Mouse (Mus musculus) yolk sac, embryonic 10.5 days (tissue): Measurements from ENCODE around the gene Calhm1.
"Not testable (repeated sequence)": the region's sequence is repeated elsewhere in the genome, so short reads cannot be mapped to it uniquely, and the experiment has no call there.

Experiments
- DNase-seq: peaks from one replicate; pipeline ENCODE4 v3.0.0-alpha.2; 2017; ENCODE audit warnings: low spot score

Calhm1 gene

GRCm38 (mm10) chr19:47152062-47152369 is 8.0 kb upstream of the Calhm1 start:
- no peak for DNase-seq

DNA sequence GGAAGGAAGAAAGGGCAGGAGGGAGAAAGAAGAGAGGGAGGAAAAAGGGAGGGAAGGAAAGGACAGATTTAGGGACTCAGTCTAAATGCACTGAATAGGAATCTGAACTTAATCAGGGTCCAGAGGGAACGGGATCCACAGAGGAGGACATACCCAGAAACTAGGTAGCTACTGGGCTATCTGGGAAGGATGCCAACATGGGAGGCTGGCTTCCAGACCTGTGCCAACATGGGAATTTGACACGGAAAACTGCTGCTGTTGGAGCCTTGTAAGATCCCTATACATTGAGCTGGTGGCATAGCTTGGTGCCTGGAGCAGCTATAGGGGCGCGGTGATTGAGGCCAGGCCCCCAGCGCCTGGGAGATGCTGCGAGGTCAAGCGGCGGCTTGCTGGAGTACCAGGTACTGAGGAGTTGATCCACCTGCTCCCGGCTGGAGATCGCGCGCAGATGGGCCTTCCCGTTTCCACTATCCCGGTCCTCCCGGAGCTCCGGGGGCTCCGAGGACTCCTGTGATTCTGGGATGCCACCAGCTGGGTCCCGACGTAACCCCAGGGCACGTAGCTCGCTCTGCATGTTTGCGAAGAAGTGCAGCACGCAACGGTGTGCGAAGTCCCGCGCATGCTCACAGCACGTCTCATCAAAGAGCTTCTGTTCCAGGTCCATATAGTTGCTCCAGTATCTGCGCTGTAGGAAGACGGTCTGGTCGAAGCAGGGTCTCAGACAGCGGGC is 7.4 kb upstream of the Calhm1 start:
- DNase-seq = no peak

GRCm38 (mm10) chr19:47149854-47150253 is 5.8 kb upstream of the Calhm1 start:
- no peak for DNase-seq

GRCm38 (mm10) chr19:47148267-47148847 is 4.3 kb upstream of the Calhm1 start:
- no peak for DNase-seq

DNA sequence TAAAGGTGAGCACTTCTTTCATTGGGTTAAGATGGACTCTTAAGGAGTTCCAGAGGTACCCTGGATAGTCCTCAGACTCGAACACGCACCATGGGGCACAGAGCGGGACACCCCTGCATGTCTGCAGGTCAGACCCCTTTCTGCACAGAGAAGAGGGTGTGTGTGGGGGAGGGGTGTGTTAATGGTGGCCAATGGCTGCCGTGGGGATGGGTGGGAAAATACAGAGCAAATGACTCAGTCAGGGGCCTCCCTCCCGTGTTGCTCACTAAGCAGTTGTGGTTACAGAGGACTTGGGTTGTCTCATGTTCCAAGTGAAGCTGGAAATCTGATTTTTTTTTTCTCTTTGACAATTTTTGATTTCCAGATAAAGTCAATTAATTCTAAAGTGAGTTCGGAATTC is 1.6 kb downstream of the Calhm1 start:
- DNase-seq = no peak

GRCm38 (mm10) chr19:47139611-47140010 is 4.4 kb downstream of the Calhm1 start:
- DNase-seq = not testable (repeated sequence)

- peak; percentile 39 for DNase-seq
Measured at GRCm38 (mm10) chr19:47137771-47138421, 6.2 kb downstream of the Calhm1 start, which contains the start of gene Calhm2. Calhm2 (minus strand) TSS chr19:47138294.

DNA sequence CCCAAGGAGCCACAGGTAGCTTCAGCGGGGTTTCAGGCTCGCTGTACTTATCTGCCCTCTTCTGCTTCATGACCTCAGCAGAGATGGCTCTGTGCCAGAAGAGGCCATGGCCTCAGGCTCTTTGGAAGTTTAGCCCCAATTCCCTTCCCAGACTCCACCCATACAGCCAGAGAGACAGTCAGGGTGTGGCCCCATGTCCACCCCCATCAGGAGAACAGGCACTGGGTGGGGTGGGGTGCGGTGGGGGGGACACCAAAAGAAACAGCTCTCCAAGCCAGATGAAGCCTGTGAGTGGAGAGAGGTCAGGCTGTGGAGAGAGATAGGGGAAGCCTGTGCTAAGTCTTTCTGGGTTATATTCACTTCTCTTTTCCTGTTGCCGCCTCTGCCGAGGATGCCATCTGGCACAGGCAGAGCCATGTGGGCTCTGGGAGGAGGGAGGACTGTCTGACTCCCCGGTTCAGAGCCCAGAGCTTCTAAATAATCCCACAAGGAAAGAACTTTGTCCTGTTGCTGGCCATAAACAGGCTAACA is 6.9 kb downstream of the Calhm1 start:
- DNase-seq = peak; percentile 25

GRCm38 (mm10) chr19:47136170-47136569 is 7.9 kb downstream of the Calhm1 start:
- no peak for DNase-seq

DNA sequence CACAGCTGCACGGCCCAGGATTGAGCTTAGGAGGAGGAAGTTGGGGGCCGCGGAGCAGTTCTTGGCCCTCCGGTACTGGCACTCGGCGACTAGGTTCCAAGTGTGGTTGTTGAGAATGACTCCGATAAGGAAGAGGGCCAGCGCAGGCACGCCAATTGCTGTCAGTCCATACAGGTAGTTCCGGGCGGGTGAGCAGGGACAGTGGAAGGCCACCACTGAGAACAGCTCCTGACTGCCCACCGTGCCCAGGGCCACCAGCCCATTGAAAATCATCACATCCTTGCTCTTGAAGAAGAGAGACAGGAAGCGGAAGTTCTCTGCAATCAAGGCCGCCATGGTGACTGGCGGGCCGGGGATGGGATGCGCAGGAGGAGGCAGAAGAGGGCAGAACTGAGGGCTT is 8.5 kb downstream of the Calhm1 start:
- DNase-seq = no peak

- DNase-seq = no peak
Measured at GRCm38 (mm10) chr19:47133161-47133560, 10.9 kb downstream of the Calhm1 start.

- no peak for DNase-seq
Measured at GRCm38 (mm10) chr19:47130551-47131125, 13.4 kb downstream of the Calhm1 start.

GRCm38 (mm10) chr19:47128835-47129234 is 15.2 kb downstream of the Calhm1 start:
- DNase-seq = no peak

DNA sequence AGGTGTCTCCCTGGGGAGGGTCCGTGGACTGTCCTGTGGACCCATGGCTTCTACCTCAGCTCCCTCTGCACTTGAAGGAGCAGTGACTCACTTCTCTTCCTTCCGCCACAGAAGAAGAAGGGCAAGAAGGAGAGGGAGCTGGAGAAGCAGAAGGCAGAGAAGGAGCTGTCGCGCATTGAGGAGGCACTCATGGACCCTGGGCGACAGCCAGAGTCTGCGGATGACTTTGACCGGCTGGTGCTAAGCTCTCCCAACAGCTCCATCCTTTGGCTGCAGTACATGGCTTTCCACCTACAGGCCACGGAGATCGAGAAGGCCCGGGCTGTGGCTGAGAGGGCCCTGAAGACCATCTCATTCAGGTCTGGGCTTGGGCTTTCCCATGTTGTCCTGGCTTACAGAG is 15.9 kb downstream of the Calhm1 start:
- no peak for DNase-seq

- DNase-seq = no peak
Measured at GRCm38 (mm10) chr19:47122802-47123201, 21.3 kb downstream of the Calhm1 start.

DNA sequence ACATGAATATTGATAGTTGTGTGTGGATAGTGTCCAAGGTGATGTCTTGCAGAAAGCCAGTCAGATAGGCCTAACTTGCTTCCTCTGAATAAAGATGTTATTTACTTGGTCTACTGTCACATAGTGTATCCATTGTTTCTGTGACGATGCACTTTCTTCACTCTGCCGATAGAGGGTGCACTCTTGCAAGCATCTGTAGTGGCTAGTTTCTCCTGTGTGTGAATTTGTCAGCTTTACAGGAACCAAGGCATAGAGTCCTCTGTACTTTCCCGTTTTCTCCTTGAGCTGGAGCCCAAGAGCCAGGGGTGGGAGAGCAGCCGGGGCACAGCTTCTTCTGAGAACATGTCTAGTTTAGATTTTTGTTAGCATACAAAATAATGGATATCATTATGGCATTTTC is 23.0 kb downstream of the Calhm1 start:
- DNase-seq = peak; percentile 9

GRCm38 (mm10) chr19:47118634-47119033 is 25.4 kb downstream of the Calhm1 start:
- no peak for DNase-seq

GRCm38 (mm10) chr19:47104641-47105271 is 39.3 kb downstream of the Calhm1 start:
- DNase-seq = no peak

- no peak for DNase-seq
Measured at GRCm38 (mm10) chr19:47101080-47101479, 43.0 kb downstream of the Calhm1 start.
